26 mouse cellular contexts compared by ENCODE assay signal in the genomic region with DNA sequence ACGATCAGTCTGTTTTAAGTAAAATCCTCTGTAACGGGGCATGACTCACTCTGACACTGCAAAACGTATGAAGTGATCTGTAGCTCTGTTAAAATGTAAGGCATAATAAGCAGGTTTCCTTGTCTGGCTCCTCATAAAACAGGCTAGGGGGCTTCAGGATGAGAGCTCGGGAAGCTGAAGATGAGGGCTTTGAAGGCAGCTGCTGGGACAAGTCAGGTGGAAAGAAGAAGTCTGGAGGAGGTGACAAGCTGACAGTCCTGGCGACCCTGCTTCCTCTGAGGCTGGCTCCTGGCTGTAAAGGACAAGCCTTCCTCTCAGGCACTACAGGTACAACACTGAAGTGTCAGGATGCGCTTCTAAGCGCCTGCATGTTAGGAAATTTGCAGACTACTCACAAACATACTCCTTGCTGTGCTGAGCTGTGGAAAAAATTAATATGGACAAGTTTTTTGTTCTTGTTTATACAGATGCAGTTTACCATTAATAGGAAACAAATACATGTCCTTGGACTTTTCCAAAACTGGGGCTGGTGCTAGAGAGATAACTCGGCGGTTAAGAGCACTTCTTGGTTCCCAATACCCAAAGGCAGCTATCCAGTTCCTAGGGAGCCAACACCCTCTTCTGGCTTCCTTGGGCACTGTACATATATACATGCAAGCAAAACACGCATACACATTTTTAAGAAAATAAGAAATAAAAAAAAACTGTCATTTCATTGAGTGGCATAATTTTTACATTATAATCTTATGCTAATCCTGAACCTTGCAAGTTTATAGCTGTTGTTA. TPM values are rescaled to one million over a fixed set of nuclear protein-coding genes. Genes with fewer than 3 reads are reported as not detected.
DNase-seq lines count a peak whose midpoint lies in the region; ATAC-seq and TF ChIP-seq lines count a peak whose summit lies in the region.
"Had no signal": no experiment of that assay in that cellular context is flagged by ENCODE, and none has a peak within 500 bp of the region (broad histone marks: within the 10 kb centered on the region; RNA-seq: fewer than 3 reads in every experiment).

No protein-coding gene starts in this region.

- H3K4me1 ChIP-seq in hindbrain, postnatal 0 days (ENCODE audit: insufficient read depth, low read length) = 0 out of 2 replicates have a peak, but pooled peaks cover 5% of the 10 kb centered on the region
- peaks cover 9% of the 10 kb centered on the region for H3K4me1 ChIP-seq in hindbrain, embryonic 12.5 days
- peaks cover 45% of the 10 kb centered on the region for H3K4me1 ChIP-seq in forebrain, embryonic 15.5 days
- H3K4me1 ChIP-seq in thymus, adult 2 months (replicated peaks; ENCODE audit: control insufficient read depth, insufficient read depth, low read length) = peaks cover 5% of the 10 kb centered on the region; the same call in 1 of the 2 replicates
- H3K4me1 ChIP-seq: intestine, embryonic 15.5 days; stomach, embryonic 15.5 days had no signal

- 0 out of 2 replicates have a peak overlapping the region, but pooled peaks have one; percentile 15 for H3K27ac ChIP-seq in hindbrain, postnatal 0 days
- no peak overlapping the region for H3K27ac ChIP-seq in hindbrain, embryonic 12.5 days
- H3K27ac ChIP-seq in forebrain, embryonic 15.5 days (replicated peaks) = peak overlapping the region; percentile 64
- no peak overlapping the region for H3K27ac ChIP-seq in thymus, adult 2 months (ENCODE audit: control insufficient read depth, insufficient read depth, low read length)
- H3K27ac ChIP-seq: embryonic facial prominence, embryonic 10.5 days; heart, adult 2 months; hindbrain, embryonic 15.5 days; intestine, embryonic 15.5 days; limb, embryonic 12.5 days; macrophage; stomach, embryonic 15.5 days had no signal

- 70% methylated on average over 10 of the region's 10 CpGs for WGBS in hindbrain, postnatal 0 days
- 71% methylated on average over 10 of the region's 10 CpGs for WGBS in hindbrain, embryonic 12.5 days
- 54% methylated on average over 10 of the region's 10 CpGs for WGBS in forebrain, embryonic 15.5 days
- 87% methylated on average over 10 of the region's 10 CpGs for WGBS in thymus, adult 2 months

- TF ChIP-seq CTCF in hindbrain, postnatal 0 days (IDR thresholded peaks at IDR 0.05; ENCODE audit: low read depth) = 0 out of 2 replicates have a peak, but pooled peaks have one; percentile 20
- TF ChIP-seq CTCF in brain, embryonic 14.5 days (IDR thresholded peaks at IDR 0.05; ENCODE audit: borderline replicate concordance, extremely low read depth, insufficient read depth, insufficient read length) = no peak
- no peak for TF ChIP-seq CTCF in thymus, adult 2 months (IDR thresholded peaks at IDR 0.05; ENCODE audit: borderline replicate concordance, control insufficient read depth, extremely low read depth, insufficient read depth, low read length, poor library complexity)

- no peaks in the 10 kb centered on the region for H3K9me3 ChIP-seq in hindbrain, postnatal 0 days (ENCODE audit: low read length)
- no peaks in the 10 kb centered on the region for H3K9me3 ChIP-seq in hindbrain, embryonic 12.5 days (replicated peaks)
- no peaks in the 10 kb centered on the region for H3K9me3 ChIP-seq in forebrain, embryonic 15.5 days
- H3K9me3 ChIP-seq: embryonic facial prominence, embryonic 10.5 days; hindbrain, embryonic 15.5 days; intestine, embryonic 15.5 days; limb, embryonic 12.5 days; stomach, embryonic 15.5 days had no signal

- ATAC-seq in hindbrain, postnatal 0 days = no peak
- ATAC-seq in hindbrain, embryonic 12.5 days (ENCODE audit: low FRiP score) = no peak
- no peak for ATAC-seq in forebrain, embryonic 15.5 days (replicated peaks)
- ATAC-seq: CD4-positive, CD25-positive, alpha-beta regulatory T cell, adult 4 months; intestine, embryonic 15.5 days; liver, postnatal 0 days; lung, postnatal 0 days; midbrain, embryonic 16.5 days had no signal

- no peaks in the 10 kb centered on the region for H3K27me3 ChIP-seq in hindbrain, postnatal 0 days (ENCODE audit: insufficient read depth, low read length)
- H3K27me3 ChIP-seq in hindbrain, embryonic 12.5 days = no peaks in the 10 kb centered on the region
- H3K27me3 ChIP-seq in forebrain, embryonic 15.5 days = no peaks in the 10 kb centered on the region
- no peaks in the 10 kb centered on the region for H3K27me3 ChIP-seq in thymus, adult 2 months (ENCODE audit: control insufficient read depth, insufficient read depth, low read length)
- H3K27me3 ChIP-seq: hindbrain, embryonic 15.5 days; intestine, embryonic 15.5 days; limb, embryonic 12.5 days; stomach, embryonic 15.5 days had no signal

- H3K4me3 ChIP-seq in hindbrain, postnatal 0 days (ENCODE audit: low read length) = no peak overlapping the region
- no peak overlapping the region for H3K4me3 ChIP-seq in hindbrain, embryonic 12.5 days
- H3K4me3 ChIP-seq in forebrain, embryonic 15.5 days = peak overlapping the region; percentile 19
- H3K4me3 ChIP-seq in thymus, adult 2 months (ENCODE audit: control insufficient read depth, insufficient read depth, low read length) = no peak overlapping the region
- H3K4me3 ChIP-seq: embryonic facial prominence, embryonic 10.5 days; heart, adult 2 months; hindbrain, embryonic 15.5 days; intestine, embryonic 15.5 days; limb, embryonic 12.5 days; stomach, embryonic 15.5 days had no signal

- DNase-seq in cerebellum, postnatal 14 days = peak; percentile 56 to 64
- DNase-seq in cerebellum, postnatal 4 days (ENCODE audit: low spot score in 2 of 2) = no peak
- no peak for DNase-seq in hindbrain, postnatal 0 days (ENCODE audit: low spot score)
- DNase-seq in brain, embryonic 14.5 days (ENCODE audit: low read depth) = peak; percentile 54
- no peak for DNase-seq in adrenal gland, adult 18-20 months (ENCODE audit: low spot score in 2 of 2)
- no peak for DNase-seq in thymus, adult 2 months
- DNase-seq: adrenal gland, postnatal 36 days; cerebellum, adult 9-11 months; gastrocnemius, postnatal 25 days; heart, adult 2 months; kidney, adult 8-10 months; kidney, postnatal 10 days; liver, postnatal 0 days; thymus, adult 18-20 months had no signal

- 0 out of 2 replicates have a peak overlapping the region, but pooled peaks have one; percentile 32 for H3K4me2 ChIP-seq in hindbrain, postnatal 0 days (ENCODE audit: low read depth, low read length)
- H3K4me2 ChIP-seq in hindbrain, embryonic 12.5 days (replicated peaks) = no peak overlapping the region
- H3K4me2 ChIP-seq in forebrain, embryonic 15.5 days (replicated peaks) = peak overlapping the region; percentile 39
- H3K4me2 ChIP-seq: hindbrain, embryonic 15.5 days; intestine, embryonic 15.5 days; limb, embryonic 12.5 days; liver, embryonic 11.5 days; stomach, embryonic 15.5 days had no signal

- H3K36me3 ChIP-seq in hindbrain, postnatal 0 days (ENCODE audit: insufficient read depth, low read length) = no peaks in the 10 kb centered on the region
- no peaks in the 10 kb centered on the region for H3K36me3 ChIP-seq in hindbrain, embryonic 12.5 days
- H3K36me3 ChIP-seq in forebrain, embryonic 15.5 days = no peaks in the 10 kb centered on the region
- no peaks in the 10 kb centered on the region for H3K36me3 ChIP-seq in thymus, adult 2 months (ENCODE audit: control insufficient read depth, insufficient read depth, low read length)
- H3K36me3 ChIP-seq: embryonic facial prominence, embryonic 10.5 days; hindbrain, embryonic 15.5 days; intestine, embryonic 15.5 days; limb, embryonic 12.5 days; stomach, embryonic 15.5 days had no signal

- no peak overlapping the region for H3K9ac ChIP-seq in hindbrain, postnatal 0 days (replicated peaks; ENCODE audit: low read length)
- H3K9ac ChIP-seq in hindbrain, embryonic 12.5 days = no peak overlapping the region
- no peak overlapping the region for H3K9ac ChIP-seq in forebrain, embryonic 15.5 days (replicated peaks)
- H3K9ac ChIP-seq: hindbrain, embryonic 15.5 days; intestine, embryonic 15.5 days; limb, embryonic 12.5 days; liver, postnatal 0 days; stomach, embryonic 15.5 days had no signal

- no peak for TF ChIP-seq POLR2A in brain, embryonic 14.5 days (IDR thresholded peaks at IDR 0.05; ENCODE audit: borderline replicate concordance, extremely low read depth, insufficient read depth, insufficient read length, poor library complexity, severe bottlenecking)
- TF ChIP-seq POLR2A in thymus, adult 2 months (IDR thresholded peaks at IDR 0.05; ENCODE audit: control insufficient read depth, extremely low read depth, insufficient read depth, low read length, poor library complexity) = no peak

RNA-seq across cellular contexts. Expression of gene Rwdd3, which starts 13.8 kb away (rescaled TPM):
- total RNA-seq in hindbrain, postnatal 0 days (2014; rRNA removed) = 4.6 and 5.8 TPM in 2 replicates
- polyA plus RNA-seq in hindbrain, postnatal 0 days (2015; fragmentation: Nextera tagmentation; extraction: Ambion mirVana) = 15.3 and 18.0 TPM in 2 replicates
- polyA plus RNA-seq in hindbrain, embryonic 12.5 days (2016; fragmentation: Nextera tagmentation; extraction: Ambion mirVana) = 5.3 and 6.9 TPM in 2 replicates
- 7.2 and 8.6 TPM in 2 replicates for polyA plus RNA-seq in brain, embryonic 14.5 days (2012; rRNA removed)
- 23.8 and 25.3 TPM in 2 replicates for polyA plus RNA-seq in forebrain, embryonic 15.5 days (2015; fragmentation: Nextera tagmentation; extraction: Ambion mirVana)
- 1 to 10 TPM; 8.0 to 9.0 TPM for total RNA-seq in adrenal gland, adult 18-20 months (2021)
- 1.8 and 2.4 TPM in 2 replicates for polyA plus RNA-seq in thymus, adult 2 months (2012; rRNA removed)

Comparison
In these comparisons a context has a peak if more than half of its experiments do, and no peak if none do; other contexts are left out.
1. DNase-seq: peak in cerebellum, postnatal 14 days (2 of 2) and brain, embryonic 14.5 days (single experiment); none in cerebellum, postnatal 4 days (0 of 2), hindbrain, postnatal 0 days (single experiment), adrenal gland, adult 18-20 months (0 of 2) and thymus, adult 2 months (single experiment).
2. H3K27ac ChIP-seq: peak in hindbrain, postnatal 0 days (single experiment) and forebrain, embryonic 15.5 days (single experiment); none in hindbrain, embryonic 12.5 days (single experiment) and thymus, adult 2 months (single experiment).